9 mouse cellular contexts compared by ENCODE assay signal in the genomic region with DNA sequence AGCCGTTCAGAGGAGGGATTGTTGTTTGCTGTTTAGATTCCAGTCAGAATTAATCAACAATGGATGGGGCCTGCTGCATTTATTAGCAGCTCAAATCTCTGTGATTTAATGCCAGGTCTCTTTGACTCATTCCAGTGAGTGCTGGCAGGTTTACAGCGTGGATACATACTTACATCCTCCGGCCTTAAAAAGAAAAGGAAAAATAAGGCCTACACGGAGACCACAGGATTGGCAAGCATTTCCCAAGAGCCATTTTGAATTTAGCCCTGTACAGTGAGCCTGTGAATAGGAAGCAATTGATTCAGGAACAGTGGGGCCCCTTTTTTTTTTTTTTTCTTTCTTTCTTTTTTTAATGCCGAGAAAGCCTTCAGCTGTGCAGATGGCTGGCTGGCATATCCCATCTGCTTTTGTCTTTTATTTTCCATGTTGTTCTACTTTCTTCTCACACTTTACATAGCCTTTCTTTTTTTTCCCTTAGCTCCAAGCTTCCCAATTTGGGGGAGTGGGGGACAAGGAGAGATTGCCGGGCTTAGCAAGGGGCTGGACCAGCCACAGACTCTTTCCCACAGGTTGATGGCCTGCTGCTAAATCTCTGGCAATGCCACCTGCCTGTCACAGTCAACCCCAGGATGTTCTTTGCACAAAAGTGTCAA.
DNase-seq lines count a peak whose midpoint lies in the region; ATAC-seq and TF ChIP-seq lines count a peak whose summit lies in the region.
"Had no signal": no experiment of that assay in that cellular context is flagged by ENCODE, and none has a peak within 500 bp of the region (broad histone marks: within the 10 kb centered on the region; RNA-seq: fewer than 3 reads in every experiment).

No protein-coding gene starts in this region.

- no peak for TF ChIP-seq POLR2A in kidney, adult 2 months (IDR thresholded peaks at IDR 0.05; ENCODE audit: low read depth, low read length)

- H3K4me2 ChIP-seq in lung, embryonic 14.5 days, result no peak overlapping the region
- no peak overlapping the region for H3K4me2 ChIP-seq in embryonic facial prominence, embryonic 13.5 days
- H3K4me2 ChIP-seq: liver, embryonic 13.5 days had no signal

- H3K4me3 ChIP-seq in lung, embryonic 14.5 days (ENCODE audit: low read depth, low read length), result no peak overlapping the region
- no peak overlapping the region for H3K4me3 ChIP-seq in embryonic facial prominence, embryonic 13.5 days
- H3K4me3 ChIP-seq in heart, embryonic 10.5 days, result no peak overlapping the region
- no peak overlapping the region for H3K4me3 ChIP-seq in kidney, adult 2 months (ENCODE audit: insufficient read depth, low read depth, low read length)
- H3K4me3 ChIP-seq: liver, embryonic 13.5 days had no signal

- 72% methylated on average over 6 of the region's 6 CpGs for WGBS in lung, embryonic 14.5 days
- WGBS in embryonic facial prominence, embryonic 13.5 days, result 39% methylated on average over 6 of the region's 6 CpGs
- 82% methylated on average over 6 of the region's 6 CpGs for WGBS in heart, embryonic 10.5 days
- 77% methylated on average over 6 of the region's 6 CpGs for WGBS in kidney, adult 2 months

- no peaks in the 10 kb centered on the region for H3K27me3 ChIP-seq in lung, embryonic 14.5 days (ENCODE audit: insufficient read depth, low read length)
- no peaks in the 10 kb centered on the region for H3K27me3 ChIP-seq in embryonic facial prominence, embryonic 13.5 days
- no peaks in the 10 kb centered on the region for H3K27me3 ChIP-seq in heart, embryonic 10.5 days (ENCODE audit: insufficient read depth, poor library complexity, severe bottlenecking)
- no peaks in the 10 kb centered on the region for H3K27me3 ChIP-seq in kidney, adult 2 months (replicated peaks; ENCODE audit: control insufficient read depth, insufficient read depth, low read length)
- H3K27me3 ChIP-seq: liver, embryonic 13.5 days had no signal

- no peaks in the 10 kb centered on the region for H3K36me3 ChIP-seq in lung, embryonic 14.5 days (ENCODE audit: insufficient read depth)
- H3K36me3 ChIP-seq in embryonic facial prominence, embryonic 13.5 days, result no peaks in the 10 kb centered on the region
- H3K36me3 ChIP-seq in heart, embryonic 10.5 days, result no peaks in the 10 kb centered on the region
- H3K36me3 ChIP-seq in kidney, adult 2 months (ENCODE audit: control insufficient read depth, insufficient read depth, low read length), result no peaks in the 10 kb centered on the region
- H3K36me3 ChIP-seq: liver, embryonic 13.5 days had no signal

- no peak overlapping the region for H3K27ac ChIP-seq in lung, embryonic 14.5 days (ENCODE audit: low read depth)
- H3K27ac ChIP-seq in embryonic facial prominence, embryonic 13.5 days, result peak overlapping the region; percentile 7; the same call in 1 of the 2 replicates
- H3K27ac ChIP-seq in heart, embryonic 10.5 days, result no peak overlapping the region
- no peak overlapping the region for H3K27ac ChIP-seq in kidney, adult 2 months (ENCODE audit: insufficient read depth, low read depth, low read length)
- H3K27ac ChIP-seq: liver, embryonic 13.5 days had no signal

- H3K9ac ChIP-seq in lung, embryonic 14.5 days, result no peak overlapping the region
- H3K9ac ChIP-seq in embryonic facial prominence, embryonic 13.5 days, result no peak overlapping the region
- H3K9ac ChIP-seq: liver, embryonic 13.5 days had no signal

- H3K4me1 ChIP-seq in lung, embryonic 14.5 days (ENCODE audit: insufficient read depth), result no peaks in the 10 kb centered on the region
- H3K4me1 ChIP-seq in embryonic facial prominence, embryonic 13.5 days, result peaks cover 6% of the 10 kb centered on the region
- peaks cover 9% of the 10 kb centered on the region; the same call in 1 of the 2 replicates for H3K4me1 ChIP-seq in heart, embryonic 10.5 days
- no peaks in the 10 kb centered on the region for H3K4me1 ChIP-seq in kidney, adult 2 months (ENCODE audit: control insufficient read depth, insufficient read depth, low read length)
- H3K4me1 ChIP-seq: liver, embryonic 13.5 days had no signal

- ATAC-seq in lung, embryonic 14.5 days (ENCODE audit: insufficient read depth), result no peak
- ATAC-seq in embryonic facial prominence, embryonic 13.5 days (ENCODE audit: insufficient number of reproducible peaks, insufficient read depth, low FRiP score, low TSS enrichment, low read depth), result no peak
- ATAC-seq in inflammation-experienced regulatory T-cells, adult 6 months, result no peak

- no peak for TF ChIP-seq CTCF in lung, embryonic 14.5 days (IDR thresholded peaks at IDR 0.05; ENCODE audit: low read depth)
- no peak for TF ChIP-seq CTCF in kidney, adult 2 months (conservative IDR thresholded peaks at IDR 0.05; ENCODE audit: insufficient read depth, insufficient read length, low read depth, low read length)

- no peaks in the 10 kb centered on the region for H3K9me3 ChIP-seq in lung, embryonic 14.5 days (ENCODE audit: low read depth, low read length)
- H3K9me3 ChIP-seq in embryonic facial prominence, embryonic 13.5 days, result no peaks in the 10 kb centered on the region
- H3K9me3 ChIP-seq in heart, embryonic 10.5 days, result no peaks in the 10 kb centered on the region
- H3K9me3 ChIP-seq: liver, embryonic 13.5 days had no signal

- peak; percentile 45 for DNase-seq in lung, embryonic 14.5 days
- no peak for DNase-seq in lung, postnatal 4 days
- peak; percentile 26 to 59 for DNase-seq in layer of hippocampus, adult 8-10 months (ENCODE audit: low spot score in 2 of 2)
- peak; percentile 72 to 86 for DNase-seq in right cerebral cortex, postnatal 10 days (ENCODE audit: low spot score in 2 of 2)
- DNase-seq in heart, embryonic 10.5 days (ENCODE audit: low spot score), result no peak
- no peak for DNase-seq in kidney, adult 2 months
- DNase-seq: liver, embryonic 13.5 days had no signal

Comparison
In these comparisons a context has a peak if more than half of its experiments do, and no peak if none do; other contexts are left out.
1. DNase-seq: peak in lung, embryonic 14.5 days (single experiment), layer of hippocampus, adult 8-10 months (2 of 2) and right cerebral cortex, postnatal 10 days (2 of 2); none in lung, postnatal 4 days (0 of 2), heart, embryonic 10.5 days (single experiment) and kidney, adult 2 months (single experiment).